Mouse (Mus musculus) stomach, embryonic 15.5 days (tissue): ENCODE results near the gene Mrpl58. TPM values are rescaled to one million over a fixed set of nuclear protein-coding genes. Genes with fewer than 3 reads are reported as not detected.

Source experiments
- ATAC-seq: fragments of 200-750 bp; cut with Nextera tagmentation; 2 replicates; pipeline ENCODE4 v1.8.0; 2017; ENCODE audit warnings: low read depth, moderate number of reproducible peaks, moderate TSS enrichment; ENCODE audit not compliant: insufficient read depth, low FRiP score
- H3K27ac ChIP-seq: fragments of 300-500 bp; sonication (generic); 2 replicates; pipeline ENCODE4 v1.5.1; 2015; ENCODE audit warnings: mild to moderate bottlenecking, inconsistent platforms
- H3K27me3 ChIP-seq: fragments of 300-500 bp; sonication (generic); replicated peaks from 2 replicates; pipeline ENCODE4 v1.6.1; 2015; ENCODE audit warnings: inconsistent platforms
- H3K36me3 ChIP-seq: fragments of 300-500 bp; sonication (generic); 2 replicates; pipeline ENCODE4 v1.6.1; 2015; ENCODE audit warnings: inconsistent platforms
- H3K4me1 ChIP-seq: fragments of 300-500 bp; sonication (generic); 2 replicates; pipeline ENCODE4 v1.6.1; 2015; ENCODE audit warnings: inconsistent platforms
- H3K4me2 ChIP-seq: fragments of 300-500 bp; sonication (generic); 2 replicates; pipeline ENCODE4 v1.6.1; 2015; ENCODE audit warnings: mild to moderate bottlenecking, inconsistent platforms
- H3K4me3 ChIP-seq: fragments of 300-500 bp; sonication (generic); replicated peaks from 2 replicates; pipeline ENCODE4 v1.5.1; 2015; ENCODE audit warnings: inconsistent platforms
- H3K9ac ChIP-seq: fragments of 300-500 bp; sonication (generic); 2 replicates; pipeline ENCODE4 v1.6.1; 2015; ENCODE audit warnings: inconsistent platforms
- H3K9me3 ChIP-seq: fragments of 300-500 bp; sonication (generic); 2 replicates; pipeline ENCODE4 v1.6.1; 2016; ENCODE audit warnings: inconsistent platforms
- WGBS: fragments of 180-500 bp; shearing (Covaris S2); methylation state at CpG from one replicate; pipeline ENCODE4 v1.1.7; 2015; 5-methylcytosine and 5-hydroxymethylcytosine counted together
- polyA plus RNA-seq: library from polyadenylated mRNA; unstranded; fragments of >200 nt; fragmentation: Nextera tagmentation; extraction: Ambion mirVana; gene quantifications from 2 replicates; pipeline ENCODE4 v1.2.1, GENCODE M21; 2015

Mrpl58 gene
- polyA plus RNA-seq, 1 experiment from 2014 or later: 184 TPM

- Histone ChIP-seq H3K4me3 (peak within 1 kb of the TSS; percentile 73), H3K9ac (peak within 1 kb of the TSS; percentile 90), H3K9me3 (no peaks in the 10 kb centered on the region), H3K4me2 (peak within 1 kb of the TSS; percentile 96), H3K36me3 (peaks cover 24% of the 10 kb centered on the region), H3K27ac (peak within 1 kb of the TSS; percentile 86), H3K27me3 (no peaks in the 10 kb centered on the region), H3K4me1 (peaks cover 26% of the 10 kb centered on the region)
- under 1% methylated on average over 45 of the region's 56 CpGs for WGBS
- peak; percentile 97 for ATAC-seq
Measured at GRCm38 (mm10) chr11:115419531-115420237, 16.1 kb downstream of the Mrpl58 start, which contains the start of the genes Atp5h and Kctd2. Gene Atp5h (minus strand): TSS chr11:115419962. Gene Kctd2 (plus strand): TSS chr11:115420128.

DNA sequence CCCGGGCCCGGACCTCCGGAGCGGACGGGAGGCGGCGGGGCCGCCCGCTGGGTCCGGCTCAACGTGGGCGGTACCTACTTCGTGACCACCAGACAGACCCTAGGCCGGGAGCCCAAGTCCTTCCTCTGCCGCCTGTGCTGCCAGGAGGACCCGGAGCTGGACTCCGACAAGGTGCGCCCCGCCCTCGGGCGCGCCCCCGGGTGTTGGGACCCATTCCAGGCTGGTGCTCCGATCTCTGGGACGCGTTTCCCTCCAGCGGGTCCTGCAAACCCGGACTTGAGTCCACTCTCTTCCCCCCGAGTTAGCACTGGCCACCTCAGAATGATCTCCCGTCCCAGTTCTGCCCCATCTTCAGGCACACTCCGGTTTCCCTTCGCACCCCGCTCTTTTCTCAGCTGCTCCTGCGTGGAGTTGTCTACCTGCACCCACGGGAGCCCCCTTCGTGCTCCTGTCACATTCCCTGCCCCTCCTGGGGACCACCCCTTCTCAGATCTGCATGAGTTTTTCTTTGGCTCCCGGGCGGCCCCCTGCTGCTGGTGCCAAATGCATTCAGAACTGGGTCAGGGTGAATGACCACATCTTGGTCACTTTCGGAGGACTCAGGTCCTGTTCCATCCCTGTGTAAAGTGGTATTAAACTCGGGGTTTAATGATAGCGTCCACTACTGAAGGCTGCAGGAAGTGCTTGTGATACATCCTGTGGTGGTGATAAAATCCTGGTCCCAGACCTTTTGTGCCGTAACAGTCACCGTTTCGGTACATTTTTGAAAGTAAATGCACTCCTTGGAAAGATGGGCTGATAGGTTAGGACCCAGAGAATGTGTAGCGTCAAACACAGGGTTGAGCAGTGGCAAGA lies 17.0 kb downstream of the Mrpl58 start:
- peak overlapping the region; percentile 86 for H3K27ac ChIP-seq
- H3K4me2 ChIP-seq: peak overlapping the region; percentile 96
- H3K27me3 ChIP-seq: no peaks in the 10 kb centered on the region
- 2% methylated on average over 45 of the region's 45 CpGs for WGBS
- H3K4me3 ChIP-seq: peak overlapping the region; percentile 73
- peak; percentile 58 for ATAC-seq
- H3K9ac ChIP-seq: peak overlapping the region; percentile 90
- H3K4me1 ChIP-seq: peaks cover 26% of the 10 kb centered on the region
- no peaks in the 10 kb centered on the region for H3K9me3 ChIP-seq
- peaks cover 21% of the 10 kb centered on the region for H3K36me3 ChIP-seq

- Histone ChIP-seq H3K4me2 (peak overlapping the region; percentile 96), H3K4me3 (peak overlapping the region; percentile 73; the same call in 1 of the 2 replicates), H3K27ac (no peak overlapping the region), H3K9ac (no peak overlapping the region), H3K4me1 (peaks cover 26% of the 10 kb centered on the region), H3K36me3 (peaks cover 14% of the 10 kb centered on the region), H3K9me3 (no peaks in the 10 kb centered on the region), H3K27me3 (no peaks in the 10 kb centered on the region)
- no peak for ATAC-seq
- WGBS: 55% methylated on average over 1 of the region's 1 CpGs
Measured at GRCm38 (mm10) chr11:115421328-115421727, 17.8 kb downstream of the Mrpl58 start.

DNA sequence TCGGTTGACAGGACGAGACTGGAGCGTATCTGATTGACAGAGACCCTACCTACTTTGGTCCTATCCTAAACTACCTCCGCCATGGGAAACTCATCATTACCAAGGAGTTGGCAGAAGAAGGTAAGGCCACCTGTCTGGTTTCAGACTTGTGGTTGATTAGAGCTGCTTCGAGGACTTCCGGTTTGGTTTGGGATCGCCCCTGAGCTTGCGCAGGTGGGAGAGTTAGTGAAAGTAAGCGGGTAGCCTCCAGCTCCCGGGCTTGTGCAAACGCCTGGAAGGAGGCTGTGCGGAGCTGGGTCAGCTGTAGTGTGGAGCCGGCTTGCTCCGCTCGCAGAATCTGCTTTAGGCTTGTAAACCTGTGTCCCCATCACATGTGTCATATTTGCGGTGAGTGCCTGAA lies 18.4 kb downstream of the Mrpl58 start:
- H3K4me2 ChIP-seq: no peak overlapping the region
- H3K27me3 ChIP-seq: no peaks in the 10 kb centered on the region
- H3K9me3 ChIP-seq: no peaks in the 10 kb centered on the region
- peaks cover 8% of the 10 kb centered on the region; the same call in 1 of the 2 replicates for H3K36me3 ChIP-seq
- WGBS: 86% methylated on average over 16 of the region's 16 CpGs
- H3K9ac ChIP-seq: no peak overlapping the region
- ATAC-seq: no peak
- H3K27ac ChIP-seq: no peak overlapping the region
- no peak overlapping the region for H3K4me3 ChIP-seq
- H3K4me1 ChIP-seq: peaks cover 26% of the 10 kb centered on the region

DNA sequence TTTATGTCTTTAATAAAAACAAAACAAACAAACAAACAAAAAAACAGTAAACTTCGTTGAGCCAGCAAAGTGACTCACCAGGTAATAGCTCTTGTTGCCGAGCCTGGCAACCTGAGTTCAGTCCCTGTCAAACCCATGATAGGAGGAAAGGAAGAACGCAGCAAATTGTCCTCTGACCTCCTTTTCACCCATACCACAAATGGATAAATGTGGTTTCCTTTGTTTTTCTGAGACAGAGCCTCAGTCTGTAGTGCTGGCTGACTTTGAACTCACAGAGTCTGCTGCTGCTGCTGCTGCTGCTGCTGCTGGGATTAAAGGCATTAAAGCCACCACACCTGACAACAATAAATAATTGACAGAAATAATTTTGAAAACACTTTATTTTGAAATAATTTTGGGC lies 19.5 kb downstream of the Mrpl58 start:
- Histone ChIP-seq H3K27ac (no peak overlapping the region), H3K9me3 (no peaks in the 10 kb centered on the region), H3K27me3 (no peaks in the 10 kb centered on the region), H3K4me2 (no peak overlapping the region), H3K4me1 (peaks cover 28% of the 10 kb centered on the region), H3K4me3 (no peak overlapping the region), H3K9ac (no peak overlapping the region), H3K36me3 (peaks cover 14% of the 10 kb centered on the region; the same call in 1 of the 2 replicates)
- WGBS: 78% methylated on average over 3 of the region's 3 CpGs
- ATAC-seq: no peak

DNA sequence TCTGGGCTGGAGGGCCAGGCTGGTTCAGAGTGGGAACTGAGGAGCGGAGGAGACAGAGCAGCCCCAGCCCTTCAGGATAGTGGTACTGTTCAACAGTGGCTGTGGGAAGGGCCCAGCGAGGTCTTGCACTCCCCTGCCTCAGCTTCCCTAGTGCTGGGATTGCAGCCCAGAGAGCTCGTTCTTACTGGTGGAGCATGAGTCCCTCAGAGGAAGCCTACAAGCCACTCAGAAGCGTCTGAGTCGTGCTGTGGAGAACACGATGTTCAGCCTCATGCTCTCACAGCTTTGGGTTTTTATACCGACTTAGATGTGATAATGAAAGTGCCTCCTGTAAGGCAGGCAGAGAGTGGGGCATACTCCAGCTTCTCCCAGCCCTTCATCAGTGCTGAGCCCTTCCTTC lies 21.1 kb downstream of the Mrpl58 start:
- H3K4me3 ChIP-seq: no peak overlapping the region
- H3K4me2 ChIP-seq: no peak overlapping the region
- WGBS: 82% methylated on average over 7 of the region's 7 CpGs
- ATAC-seq: no peak
- H3K9ac ChIP-seq: no peak overlapping the region
- no peak overlapping the region for H3K27ac ChIP-seq
- H3K27me3 ChIP-seq: no peaks in the 10 kb centered on the region
- H3K36me3 ChIP-seq: peaks cover 24% of the 10 kb centered on the region; the same call in 1 of the 2 replicates
- no peaks in the 10 kb centered on the region for H3K9me3 ChIP-seq
- peaks cover 18% of the 10 kb centered on the region for H3K4me1 ChIP-seq

DNA sequence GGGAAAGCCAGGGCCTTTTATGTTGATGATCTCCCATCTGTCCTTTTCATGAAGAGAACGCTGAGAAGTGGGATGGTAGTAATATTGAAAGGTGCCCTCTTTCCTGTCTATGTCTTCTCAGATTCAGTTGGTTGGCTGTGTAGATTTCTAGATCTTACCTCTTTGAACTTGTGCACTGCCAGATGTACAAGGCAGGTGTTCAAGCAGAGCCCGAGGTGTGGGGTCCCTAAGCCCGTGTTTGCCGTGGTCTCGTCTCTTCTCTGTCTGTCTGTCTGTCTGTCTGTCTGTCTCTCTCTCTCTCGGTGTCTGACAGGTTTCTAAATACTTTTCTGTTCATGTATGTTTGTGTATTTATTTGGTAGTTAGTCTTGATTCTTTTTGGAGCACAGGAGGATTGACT lies 22.1 kb downstream of the Mrpl58 start:
- Histone ChIP-seq H3K4me1 (peaks cover 18% of the 10 kb centered on the region), H3K4me2 (no peak overlapping the region), H3K9ac (no peak overlapping the region), H3K36me3 (peaks cover 34% of the 10 kb centered on the region), H3K4me3 (no peak overlapping the region), H3K27ac (no peak overlapping the region), H3K27me3 (no peaks in the 10 kb centered on the region), H3K9me3 (no peaks in the 10 kb centered on the region)
- 91% methylated on average over 6 of the region's 6 CpGs for WGBS
- no peak for ATAC-seq

DNA sequence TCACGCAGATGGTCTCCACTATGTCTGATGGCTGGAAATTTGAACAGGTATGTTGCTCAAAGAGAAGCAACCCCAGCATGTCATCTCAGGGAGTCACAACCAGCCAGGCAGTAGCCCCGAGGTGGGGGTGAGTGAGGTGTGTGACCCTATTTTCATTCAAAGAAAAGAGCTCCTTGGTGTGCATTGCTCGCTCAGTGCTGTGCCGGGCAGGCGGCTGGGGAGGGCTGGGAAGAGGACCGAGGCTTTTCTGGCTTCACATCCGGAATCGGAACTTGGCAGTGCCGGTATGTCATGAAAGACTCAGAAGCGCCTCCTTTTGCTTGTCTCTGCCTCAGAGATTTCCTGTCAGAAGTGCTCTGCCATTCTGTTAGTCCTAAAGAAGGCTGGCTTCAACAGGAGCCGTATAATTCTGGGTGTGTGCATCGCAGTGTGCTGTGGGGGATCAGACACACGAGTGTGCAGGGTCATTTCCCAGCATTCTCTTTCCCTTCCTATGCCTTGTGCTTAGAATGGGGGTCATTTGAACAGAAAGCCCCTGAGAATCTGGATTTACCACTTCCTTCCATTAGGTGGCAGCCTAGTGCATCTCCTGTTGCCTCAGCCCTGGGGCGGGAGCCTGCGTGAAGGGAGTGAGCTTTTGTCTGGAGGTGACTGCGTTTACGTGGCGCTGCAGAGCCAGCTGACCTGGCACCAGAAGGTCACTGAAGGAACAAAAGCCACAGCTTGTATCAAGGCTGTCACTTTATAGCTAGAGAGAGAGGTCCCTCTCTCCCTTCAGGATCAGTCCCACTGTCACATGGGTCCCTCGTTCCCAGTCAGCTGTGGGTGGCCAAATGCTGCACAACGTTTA lies 24.2 kb downstream of the Mrpl58 start:
- 0 out of 2 replicates have a peak overlapping the region, but pooled peaks have one; percentile 11 for H3K9ac ChIP-seq
- peak overlapping the region; percentile 33; the same call in 1 of the 2 replicates for H3K27ac ChIP-seq
- H3K4me2 ChIP-seq: no peak overlapping the region
- H3K27me3 ChIP-seq: no peaks in the 10 kb centered on the region
- H3K4me1 ChIP-seq: peaks cover 5% of the 10 kb centered on the region; the same call in 1 of the 2 replicates
- peak; percentile 40; the same call in 1 of the 2 replicates for ATAC-seq
- H3K9me3 ChIP-seq: no peaks in the 10 kb centered on the region
- H3K36me3 ChIP-seq: peaks cover 45% of the 10 kb centered on the region
- no peak overlapping the region for H3K4me3 ChIP-seq
- 41% methylated on average over 20 of the region's 20 CpGs for WGBS

- Histone ChIP-seq H3K9me3 (no peaks in the 10 kb centered on the region), H3K27me3 (no peaks in the 10 kb centered on the region), H3K36me3 (peaks cover 45% of the 10 kb centered on the region), H3K9ac (no peak overlapping the region), H3K27ac (no peak overlapping the region), H3K4me2 (no peak overlapping the region), H3K4me3 (no peak overlapping the region), H3K4me1 (peaks cover 5% of the 10 kb centered on the region; the same call in 1 of the 2 replicates)
- no peak for ATAC-seq
- 85% methylated on average over 7 of the region's 7 CpGs for WGBS
Measured at GRCm38 (mm10) chr11:115429307-115429706, 25.8 kb downstream of the Mrpl58 start.

DNA sequence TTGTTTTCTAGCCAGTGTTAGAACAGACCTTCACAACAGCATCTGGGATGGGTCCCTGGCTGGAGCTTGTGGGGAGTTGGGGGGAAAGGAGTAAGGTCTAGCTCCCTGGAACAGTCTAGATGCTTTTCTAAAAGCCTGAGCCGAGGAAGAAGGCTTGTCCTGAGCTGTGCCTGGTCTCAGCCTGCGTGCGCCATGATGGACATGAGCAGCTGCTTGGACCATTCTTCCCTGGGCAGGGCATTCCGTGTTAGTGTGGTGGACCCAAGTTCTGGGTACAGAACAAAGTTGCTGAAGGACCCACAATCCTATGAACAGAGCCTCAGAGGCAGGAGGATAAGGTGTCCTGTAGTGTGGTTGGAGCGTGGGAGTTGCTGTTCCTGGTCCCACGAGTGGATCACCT lies 27.0 kb downstream of the Mrpl58 start:
- Histone ChIP-seq H3K27me3 (no peaks in the 10 kb centered on the region), H3K4me3 (no peak overlapping the region), H3K36me3 (peaks cover 38% of the 10 kb centered on the region), H3K9me3 (no peaks in the 10 kb centered on the region), H3K27ac (no peak overlapping the region), H3K4me1 (peaks cover 7% of the 10 kb centered on the region), H3K9ac (no peak overlapping the region), H3K4me2 (no peak overlapping the region)
- WGBS: 90% methylated on average over 6 of the region's 6 CpGs
- no peak for ATAC-seq

GRCm38 (mm10) chr11:115432814-115433213 lies 29.3 kb downstream of the Mrpl58 start:
- H3K36me3 ChIP-seq: peaks cover 31% of the 10 kb centered on the region
- peaks cover 15% of the 10 kb centered on the region for H3K4me1 ChIP-seq
- H3K9me3 ChIP-seq: no peaks in the 10 kb centered on the region
- no peak overlapping the region for H3K4me3 ChIP-seq
- H3K27ac ChIP-seq: no peak overlapping the region
- H3K27me3 ChIP-seq: no peaks in the 10 kb centered on the region
- no peak overlapping the region for H3K9ac ChIP-seq
- no peak overlapping the region for H3K4me2 ChIP-seq
- 54% methylated on average over 4 of the region's 4 CpGs for WGBS
- no peak for ATAC-seq
